Mouse (Mus musculus) adrenal gland, postnatal 25 days (tissue): ENCODE data around the gene Aip. TPM values are rescaled to one million over a fixed set of nuclear protein-coding genes. Genes with fewer than 3 reads are reported as not detected.

Experiments used
- DNase-seq: peaks from one replicate; pipeline ENCODE4 v3.0.0; 2021; ENCODE audit warnings: mixed read lengths
- total RNA-seq: library from RNA; stranded (reverse); gene quantifications from 2 replicates; pipeline ENCODE4 v1.2.3, GENCODE M21; 2021

Aip gene
- total RNA-seq, 1 experiment from 2014 or later, result 117 TPM

DNA sequence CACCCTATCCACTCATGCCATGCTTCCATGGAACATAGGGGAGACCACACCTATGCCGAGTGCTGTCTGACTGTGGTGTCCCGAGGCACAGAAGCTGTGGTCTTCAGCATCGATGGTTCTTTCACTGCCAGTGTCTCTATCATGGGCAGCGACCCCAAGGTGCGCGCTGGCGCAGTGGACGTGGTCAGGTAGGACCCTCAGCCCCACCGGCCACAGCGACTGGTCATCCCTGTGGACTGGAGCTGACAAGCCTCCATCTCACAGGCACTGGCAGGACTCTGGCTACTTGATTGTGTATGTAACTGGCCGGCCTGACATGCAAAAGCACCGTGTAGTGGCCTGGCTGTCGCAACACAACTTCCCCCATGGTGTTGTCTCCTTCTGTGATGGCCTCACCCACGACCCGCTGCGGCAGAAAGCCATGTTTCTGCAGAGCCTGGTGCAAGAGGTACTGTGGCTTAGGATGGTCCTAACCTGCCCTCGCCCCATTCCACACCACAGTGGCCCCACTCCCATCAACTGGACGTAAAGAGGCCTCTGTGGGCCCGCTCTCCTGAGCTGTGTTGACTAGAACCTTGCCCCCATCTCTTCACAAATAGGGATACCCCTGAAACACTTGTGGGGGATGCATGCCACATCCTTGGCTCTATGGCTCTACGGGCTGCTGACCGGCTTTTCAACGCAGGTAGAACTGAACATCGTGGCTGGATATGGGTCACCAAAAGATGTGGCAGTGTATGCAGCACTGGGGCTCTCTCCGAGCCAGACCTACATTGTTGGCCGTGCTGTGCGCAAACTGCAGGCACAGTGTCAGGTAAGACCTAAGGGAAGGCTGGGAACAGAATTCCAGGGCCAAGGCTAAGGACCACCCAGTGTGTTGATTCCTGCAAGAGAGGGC is 13.3 kb downstream of the Aip start:
- no peak for DNase-seq

GRCm38 (mm10) chr19:4108535-4108934 is 17.1 kb downstream of the Aip start:
- DNase-seq, result no peak

- no peak for DNase-seq
Measured at GRCm38 (mm10) chr19:4106654-4107053, 19.0 kb downstream of the Aip start.

GRCm38 (mm10) chr19:4104675-4105194 is 20.9 kb downstream of the Aip start:
- no peak for DNase-seq

DNA sequence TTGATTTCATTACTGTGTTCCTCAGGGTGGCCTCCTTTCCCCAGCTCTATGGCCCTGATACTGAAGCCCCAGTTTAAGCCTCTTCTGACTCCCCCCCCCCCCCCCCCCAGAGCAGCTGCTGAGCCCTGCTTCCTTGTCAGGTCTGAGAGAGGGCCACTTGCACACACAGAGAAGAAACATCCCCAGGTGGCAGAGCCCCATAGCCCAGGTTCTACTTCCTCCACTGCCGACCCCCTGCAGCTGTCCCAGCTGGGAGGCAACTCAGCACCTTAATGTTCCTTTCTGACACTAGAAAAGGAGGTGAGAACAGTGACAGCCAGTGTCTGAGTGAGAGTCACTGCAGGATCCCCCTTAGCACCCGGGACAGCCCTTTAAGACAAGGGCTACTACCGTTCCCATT is 21.9 kb downstream of the Aip start:
- no peak for DNase-seq

DNA sequence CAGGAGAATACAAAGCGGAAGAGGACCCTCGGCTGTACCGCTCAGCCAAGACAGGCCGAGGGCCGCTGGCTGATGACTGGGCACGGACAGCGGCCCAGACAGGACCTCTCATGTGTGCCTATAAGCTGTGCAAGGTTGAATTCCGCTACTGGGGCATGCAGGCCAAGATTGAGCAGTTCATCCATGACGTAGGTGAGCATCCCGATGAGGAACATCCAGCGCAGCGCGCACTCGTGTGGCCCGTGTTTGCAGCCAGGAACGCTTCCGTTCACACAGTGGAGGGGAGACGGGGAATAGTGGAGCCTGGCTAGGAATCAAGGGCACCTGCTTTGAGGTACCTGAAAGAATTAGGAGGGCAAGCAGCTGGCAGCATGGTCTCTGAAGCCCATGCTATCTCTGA is 22.4 kb downstream of the Aip start:
- no peak for DNase-seq

- DNase-seq, result no peak
Measured at GRCm38 (mm10) chr19:4102626-4103025, 23.0 kb downstream of the Aip start.

DNA sequence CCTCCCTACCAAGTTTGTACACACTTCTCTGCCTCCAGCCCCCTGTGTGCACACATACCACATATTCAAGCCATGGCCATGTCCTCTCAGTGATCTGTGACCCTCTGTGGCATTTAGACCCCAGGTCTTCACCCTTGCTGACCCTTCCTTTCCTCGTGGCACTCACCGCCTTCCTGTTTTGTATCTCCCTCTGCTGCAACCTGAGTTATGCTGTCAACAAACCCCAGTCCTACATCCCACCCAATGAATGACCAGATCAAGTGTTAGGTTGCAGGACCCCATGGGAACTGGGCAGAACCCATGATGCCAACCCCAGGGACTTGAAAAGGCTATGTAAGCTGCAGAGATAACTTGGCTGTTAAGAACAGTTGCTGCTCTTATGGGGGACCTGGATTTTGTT is 23.6 kb downstream of the Aip start:
- DNase-seq, result no peak

DNA sequence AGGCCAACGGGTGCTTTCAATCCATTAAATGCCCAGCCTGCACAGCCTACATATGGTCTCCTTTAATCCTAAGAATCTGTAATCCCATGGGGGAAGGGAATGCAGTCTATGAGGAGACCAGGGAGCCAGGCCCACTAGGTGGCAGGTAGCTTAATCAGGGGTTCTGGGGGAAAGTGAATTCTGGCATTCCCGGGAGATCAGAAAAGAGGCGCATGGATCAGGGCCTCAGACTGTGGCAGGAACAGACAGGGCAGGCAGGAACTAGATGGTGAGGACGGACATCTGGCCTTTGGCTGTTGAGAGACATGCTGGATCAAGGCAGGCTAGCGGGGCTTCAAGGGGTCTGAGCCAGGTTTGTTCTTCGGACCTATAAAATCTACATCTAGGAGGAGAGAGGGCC is 24.2 kb downstream of the Aip start:
- DNase-seq, result no peak

GRCm38 (mm10) chr19:4100718-4101261 is 24.9 kb downstream of the Aip start:
- DNase-seq, result peak; percentile 72

DNA sequence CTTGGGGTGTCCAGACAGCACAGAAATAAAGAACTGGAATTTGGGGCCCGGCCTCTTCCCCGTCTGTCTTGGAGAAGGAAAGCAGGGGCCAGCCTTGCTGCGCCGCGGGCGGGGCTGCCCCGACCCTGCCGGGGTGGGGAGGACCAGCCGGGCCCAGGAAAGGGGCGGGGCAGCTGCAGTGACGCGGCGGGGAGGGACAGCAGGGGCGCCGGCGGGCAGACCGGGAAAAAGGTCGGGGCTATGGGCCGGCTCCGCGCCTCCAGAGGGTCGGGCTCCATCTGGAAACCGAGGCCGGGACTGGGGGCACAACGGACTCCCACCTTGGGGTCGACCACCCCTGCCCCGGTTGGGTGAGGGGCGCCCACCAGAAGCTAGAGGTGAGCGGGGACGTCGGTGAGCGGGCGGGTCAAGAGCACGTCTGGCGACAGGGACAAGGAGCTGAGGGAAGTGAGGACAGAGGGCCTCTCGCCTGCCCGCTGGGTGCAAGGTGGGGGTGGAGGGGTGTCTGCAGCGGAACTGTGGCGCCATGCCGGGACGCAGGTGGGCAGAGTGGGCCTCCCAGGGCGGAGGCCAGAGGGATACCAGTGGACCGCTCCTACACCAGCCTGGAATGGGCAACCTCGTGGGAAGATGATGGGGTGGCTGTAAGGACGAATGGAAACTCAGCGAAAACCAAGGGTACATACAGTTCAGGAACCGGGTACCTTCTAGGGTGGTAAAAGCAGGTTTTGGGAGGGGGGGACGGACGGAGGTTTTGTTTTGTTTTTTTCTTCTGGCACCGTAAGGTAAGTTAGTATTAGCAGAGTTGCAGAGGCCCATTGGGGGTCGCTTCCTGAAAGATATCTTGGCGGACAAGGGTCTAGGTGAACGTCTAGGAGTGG is 25.6 kb downstream of the Aip start, which contains the start of gene Pitpnm1:
TSS of gene Pitpnm1 (plus strand) at position 162 of the 881 bp plus-strand sequence.
- peak; percentile 89 for DNase-seq

DNA sequence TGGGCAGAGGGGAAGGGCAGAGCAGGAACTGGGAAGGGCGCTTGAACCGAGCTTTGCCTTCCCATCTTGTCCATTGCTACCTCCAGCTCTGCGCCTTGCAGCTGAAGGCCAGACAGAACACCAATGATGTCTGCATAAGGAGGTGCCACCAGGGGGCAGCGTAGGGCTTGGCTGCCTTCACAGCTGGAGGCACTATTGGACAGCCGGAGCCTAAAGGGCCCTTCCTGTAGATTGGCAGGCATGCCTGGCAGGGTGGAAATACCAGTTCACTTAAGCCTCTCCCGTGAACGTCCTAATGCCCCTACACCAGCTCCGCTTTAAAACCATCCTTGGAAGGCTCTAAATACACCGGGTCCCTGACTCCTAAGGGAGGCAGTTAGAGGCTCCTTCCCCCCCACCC is 26.6 kb downstream of the Aip start:
- peak; percentile 94 for DNase-seq

DNA sequence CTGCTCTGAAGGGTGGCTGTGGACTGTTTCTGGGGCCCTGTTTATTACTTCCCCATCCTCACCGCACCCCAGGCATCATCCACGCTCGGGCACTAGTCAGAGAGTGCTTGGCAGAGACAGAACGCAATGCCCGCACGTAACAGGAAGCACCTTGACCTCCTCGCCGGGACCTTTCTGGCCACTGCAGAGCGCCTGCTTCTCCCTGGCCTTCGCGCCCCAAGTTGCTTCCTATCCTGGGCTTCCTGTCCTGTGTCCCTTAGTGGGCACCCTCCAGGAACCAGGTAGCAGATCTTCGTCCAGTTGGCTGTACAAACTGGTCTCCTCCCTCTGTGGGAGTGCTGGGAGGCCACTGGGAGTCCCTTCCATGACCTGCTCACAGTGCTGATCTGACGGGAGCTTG is 27.2 kb downstream of the Aip start:
- DNase-seq, result no peak

DNA sequence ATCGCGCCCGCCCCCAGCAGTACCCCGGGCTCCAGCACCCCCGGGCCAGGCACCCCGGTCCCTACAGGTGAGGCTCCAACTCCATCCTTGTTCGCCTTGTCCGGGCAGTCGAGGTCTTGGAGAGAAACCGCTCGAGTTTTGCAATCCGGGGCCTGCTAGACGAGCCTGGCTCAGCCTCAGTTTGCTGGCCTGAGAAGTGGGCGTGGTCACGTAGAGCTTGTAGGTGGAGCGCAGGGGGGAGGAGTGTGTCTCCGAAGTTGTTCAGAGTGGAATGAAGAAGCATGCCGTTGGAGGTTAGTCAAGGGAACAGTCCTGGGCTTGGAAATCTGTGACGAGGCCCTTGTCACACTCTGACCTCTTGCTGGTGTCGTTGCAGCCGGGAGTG is 28.2 kb downstream of the Aip start:
- DNase-seq, result peak; percentile 80

- peak; percentile 100 for DNase-seq
Measured at GRCm38 (mm10) chr19:4096642-4097440, 28.8 kb downstream of the Aip start, which contains the start of gene Cdk2ap2. Gene Cdk2ap2, plus strand, starts transcription at chr19:4097182.

GRCm38 (mm10) chr19:4095802-4096201 is 29.9 kb downstream of the Aip start:
- no peak for DNase-seq

DNA sequence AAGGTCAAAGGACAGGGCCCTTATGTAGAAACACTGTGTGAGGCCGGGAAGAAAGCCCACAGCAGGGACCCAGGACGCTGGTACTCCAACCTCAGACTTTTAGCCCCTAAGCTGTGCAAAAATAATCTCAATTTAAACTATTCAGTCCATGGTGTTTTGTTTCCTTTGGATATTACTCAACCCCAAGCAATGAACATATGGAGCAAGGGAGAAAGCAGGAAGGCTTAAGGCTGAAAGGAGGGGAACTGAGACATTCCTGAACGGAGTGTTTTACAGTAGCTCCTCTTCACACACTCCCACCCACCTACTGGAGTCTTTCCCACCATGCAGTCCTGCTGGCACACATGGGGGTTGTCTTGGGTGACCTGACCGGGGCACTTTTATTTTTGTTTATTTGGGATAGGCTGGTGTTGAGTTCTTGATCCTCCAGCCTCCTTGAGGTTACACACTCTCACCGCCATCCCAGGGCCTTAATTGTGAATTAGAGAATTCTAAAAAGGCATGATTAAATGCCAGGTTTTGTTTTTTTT is 30.8 kb downstream of the Aip start:
- DNase-seq, result no peak

- no peak for DNase-seq
Measured at GRCm38 (mm10) chr19:4094348-4094747, 31.3 kb downstream of the Aip start.

DNA sequence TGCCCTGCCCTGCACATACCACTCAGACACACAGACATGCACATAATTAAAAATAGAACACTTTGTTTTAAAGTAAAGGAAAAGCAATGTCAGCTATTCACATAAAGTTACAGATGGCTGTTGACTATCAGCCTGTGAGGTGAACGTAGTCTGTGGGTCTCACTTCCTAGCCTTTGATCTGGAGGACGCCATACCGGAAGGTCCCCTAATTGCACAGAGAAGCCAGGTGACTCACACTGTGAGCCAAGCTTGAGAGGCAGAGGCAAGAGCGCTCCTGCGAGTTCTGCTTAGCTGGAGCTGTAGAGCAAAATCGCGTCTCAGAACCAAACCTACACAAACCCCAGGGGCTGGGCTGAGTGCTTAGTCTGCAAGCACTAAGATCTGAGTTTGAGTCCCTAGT is 31.9 kb downstream of the Aip start:
- DNase-seq, result no peak

DNA sequence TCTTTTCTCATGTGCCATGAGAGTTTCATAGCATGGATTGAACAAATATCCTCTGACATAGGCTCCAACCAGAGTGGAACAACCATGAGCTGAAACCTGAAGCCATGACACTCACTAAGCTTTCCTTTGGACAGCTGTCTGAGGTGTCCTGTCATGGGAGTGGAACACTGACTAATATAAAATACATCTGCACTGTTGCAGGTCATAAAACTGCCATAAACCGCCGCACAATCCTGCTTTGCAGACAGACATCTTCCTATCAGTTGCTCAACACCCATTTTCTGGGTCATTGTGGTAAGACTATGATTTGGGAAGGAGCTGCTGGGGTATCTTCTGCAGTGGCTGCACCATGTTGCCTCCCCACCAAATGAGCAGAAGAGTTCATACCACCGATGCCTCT is 32.9 kb downstream of the Aip start:
- DNase-seq, result no peak

DNA sequence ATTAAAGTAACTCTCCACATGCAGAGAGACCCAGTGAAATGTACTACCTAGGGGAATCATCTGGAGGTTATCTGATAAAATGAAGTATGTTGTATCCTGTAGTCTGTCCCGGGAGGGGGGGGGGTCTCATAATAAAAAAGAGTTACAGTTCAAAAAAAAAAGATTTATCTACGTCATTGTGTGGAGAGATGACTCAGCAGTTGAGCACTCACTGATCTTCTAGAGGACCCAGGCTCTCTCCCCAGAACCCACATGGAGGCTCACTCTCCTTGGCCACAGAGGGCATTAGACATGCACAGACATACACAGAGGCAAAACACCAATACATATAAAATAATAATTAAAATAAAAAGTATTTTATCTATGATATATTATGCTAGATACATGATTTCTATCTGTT is 34.3 kb downstream of the Aip start:
- no peak for DNase-seq
